Mouse (Mus musculus) kidney, embryonic 15.5 days (tissue): ENCODE results near the gene Gm17268. TPM values are rescaled to one million over a fixed set of nuclear protein-coding genes. Genes with fewer than 3 reads are reported as not detected.

Experiments used
- ATAC-seq: fragments of 200-750 bp; cut with Nextera tagmentation; replicated peaks from 2 replicates; pipeline ENCODE4 v1.8.0; 2017; ENCODE audit warnings: moderate TSS enrichment; ENCODE audit not compliant: low FRiP score
- H3K27ac ChIP-seq: fragments of 300-500 bp; sonication (generic); 2 replicates; pipeline ENCODE4 v1.5.1; 2015; ENCODE audit warnings: mild to moderate bottlenecking, inconsistent platforms
- H3K27me3 ChIP-seq: fragments of 300-500 bp; sonication (generic); 2 replicates; pipeline ENCODE4 v1.6.1; 2015; ENCODE audit warnings: inconsistent platforms
- H3K36me3 ChIP-seq: fragments of 300-500 bp; sonication (generic); 2 replicates; pipeline ENCODE4 v1.6.1; 2015; ENCODE audit warnings: inconsistent platforms
- H3K4me1 ChIP-seq: fragments of 300-500 bp; sonication (generic); 2 replicates; pipeline ENCODE4 v1.6.1; 2015; ENCODE audit warnings: inconsistent platforms
- H3K4me2 ChIP-seq: fragments of 300-500 bp; sonication (generic); 2 replicates; pipeline ENCODE4 v1.6.1; 2015; ENCODE audit warnings: moderate library complexity, mild to moderate bottlenecking, inconsistent platforms
- H3K4me3 ChIP-seq: fragments of 300-500 bp; sonication (generic); replicated peaks from 2 replicates; pipeline ENCODE4 v1.5.1; 2015; ENCODE audit warnings: mild to moderate bottlenecking, inconsistent platforms
- H3K9ac ChIP-seq: fragments of 300-500 bp; sonication (generic); 2 replicates; pipeline ENCODE4 v1.6.1; 2015; ENCODE audit warnings: mild to moderate bottlenecking, inconsistent platforms
- H3K9me3 ChIP-seq: fragments of 300-500 bp; sonication (generic); replicated peaks from 2 replicates; pipeline ENCODE4 v1.6.1; 2016; ENCODE audit warnings: inconsistent platforms
- WGBS: fragments of 180-500 bp; shearing (Covaris S2); methylation state at CpG from one replicate; pipeline ENCODE4 v1.1.7; 2015; ENCODE audit warnings: mixed read lengths; 5-methylcytosine and 5-hydroxymethylcytosine counted together
- polyA plus RNA-seq: library from polyadenylated mRNA; unstranded; fragments of >200 nt; fragmentation: Nextera tagmentation; extraction: Ambion mirVana; gene quantifications from 2 replicates; pipeline ENCODE4 v1.2.1, GENCODE M21; 2015

Gene Gm17268
- polyA plus RNA-seq, 1 experiment from 2014 or later, result not detected

- ATAC-seq, result no peak
- Histone ChIP-seq H3K27me3 (no peaks in the 10 kb centered on the region), H3K4me3 (no peak overlapping the region), H3K9ac (no peak overlapping the region), H3K36me3 (no peaks in the 10 kb centered on the region), H3K27ac (no peak overlapping the region), H3K9me3 (no peaks in the 10 kb centered on the region), H3K4me1 (no peaks in the 10 kb centered on the region), H3K4me2 (no peak overlapping the region)
- 82% methylated on average over 4 of the region's 4 CpGs for WGBS
Measured at GRCm38 (mm10) chr11:81999469-81999868, 38.9 kb downstream of the Gm17268 start.

DNA sequence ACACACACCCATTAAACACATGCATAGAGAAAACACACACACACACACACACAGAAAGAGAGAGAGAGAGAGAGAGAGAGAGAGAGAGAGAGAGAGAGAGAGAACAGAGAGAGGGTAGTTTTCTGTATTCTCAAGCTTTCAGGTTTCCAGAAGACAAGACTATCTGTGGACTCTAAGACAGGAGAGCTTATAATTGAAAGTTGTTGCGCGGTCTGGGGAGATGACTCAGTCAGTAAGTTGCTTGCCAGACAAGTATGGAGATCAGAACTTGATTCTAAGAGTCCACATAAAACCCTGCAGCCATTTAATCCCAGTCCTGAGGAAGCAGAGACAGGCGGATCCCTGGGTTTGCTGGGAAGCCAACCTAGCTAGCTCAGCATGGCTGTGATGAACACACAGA is 39.7 kb downstream of the Gm17268 start:
- Histone ChIP-seq H3K4me2 (no peak overlapping the region), H3K36me3 (no peaks in the 10 kb centered on the region), H3K4me1 (no peaks in the 10 kb centered on the region), H3K9me3 (no peaks in the 10 kb centered on the region), H3K27ac (no peak overlapping the region), H3K9ac (no peak overlapping the region), H3K4me3 (no peak overlapping the region), H3K27me3 (no peaks in the 10 kb centered on the region)
- no peak for ATAC-seq
- 86% methylated on average over 3 of the region's 3 CpGs for WGBS

GRCm38 (mm10) chr11:81997085-81997484 is 41.3 kb downstream of the Gm17268 start:
- H3K4me1 ChIP-seq, result no peaks in the 10 kb centered on the region
- no peak overlapping the region for H3K4me2 ChIP-seq
- ATAC-seq, result no peak
- H3K27me3 ChIP-seq, result no peaks in the 10 kb centered on the region
- no peaks in the 10 kb centered on the region for H3K36me3 ChIP-seq
- 86% methylated on average over 5 of the region's 5 CpGs for WGBS
- no peak overlapping the region for H3K4me3 ChIP-seq
- no peaks in the 10 kb centered on the region for H3K9me3 ChIP-seq
- no peak overlapping the region for H3K9ac ChIP-seq
- no peak overlapping the region for H3K27ac ChIP-seq

- Histone ChIP-seq H3K4me2 (no peak overlapping the region), H3K4me1 (no peaks in the 10 kb centered on the region), H3K4me3 (no peak overlapping the region), H3K9ac (no peak overlapping the region), H3K36me3 (no peaks in the 10 kb centered on the region), H3K27me3 (no peaks in the 10 kb centered on the region), H3K9me3 (no peaks in the 10 kb centered on the region), H3K27ac (no peak overlapping the region)
- WGBS, result 68% methylated on average over 10 of the region's 10 CpGs
- no peak for ATAC-seq
Measured at GRCm38 (mm10) chr11:81996172-81996841, 42.1 kb downstream of the Gm17268 start.

DNA sequence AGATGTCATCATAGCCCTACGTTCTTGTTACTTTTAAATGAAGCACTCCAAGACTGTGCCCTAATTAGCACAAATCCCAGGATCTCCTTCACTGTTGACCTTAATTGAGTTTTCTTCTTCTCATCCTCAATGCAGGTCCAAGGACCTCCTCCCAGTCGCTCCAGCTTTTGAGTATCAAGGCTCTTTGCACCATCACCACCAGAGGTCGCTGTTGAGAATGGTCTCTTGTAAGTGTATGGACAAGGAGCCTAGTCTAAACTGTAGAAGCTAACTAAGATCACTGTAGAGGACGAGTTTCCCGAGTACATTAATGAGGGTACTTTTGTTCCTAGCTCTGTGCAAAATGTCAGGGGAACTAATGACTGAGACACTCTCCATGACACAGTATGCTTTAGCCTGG is 55.2 kb downstream of the Gm17268 start:
- H3K36me3 ChIP-seq, result no peaks in the 10 kb centered on the region
- no peaks in the 10 kb centered on the region for H3K9me3 ChIP-seq
- no peak overlapping the region for H3K9ac ChIP-seq
- WGBS, result 45% methylated on average over 5 of the region's 5 CpGs
- peaks cover 11% of the 10 kb centered on the region for H3K4me1 ChIP-seq
- no peaks in the 10 kb centered on the region for H3K27me3 ChIP-seq
- ATAC-seq, result no peak
- H3K4me3 ChIP-seq, result no peak overlapping the region
- H3K4me2 ChIP-seq, result no peak overlapping the region
- H3K27ac ChIP-seq, result no peak overlapping the region

- 3% methylated on average over 11 of the region's 11 CpGs for WGBS
- H3K36me3 ChIP-seq, result no peaks in the 10 kb centered on the region
Measured at GRCm38 (mm10) chr11:81982191-81982590, 56.2 kb downstream of the Gm17268 start.

More at GRCm38 (mm10) chr11:81982191-81982590, 56.2 kb downstream of the Gm17268 start:
- ATAC-seq, result 0 out of 2 replicates have a peak, but pooled peaks have one; percentile 46
- Histone ChIP-seq H3K9ac (no peak overlapping the region), H3K4me2 (no peak overlapping the region), H3K4me3 (no peak overlapping the region), H3K4me1 (peaks cover 11% of the 10 kb centered on the region), H3K27me3 (no peaks in the 10 kb centered on the region), H3K27ac (no peak overlapping the region), H3K9me3 (no peaks in the 10 kb centered on the region)

Other genes starting within 250 kb of the Gm17268 start
- gene 5530401A14Rik, start 177.9 kb downstream of the Gm17268 start, polyA plus RNA-seq, result 0.04 TPM in 1 of 2 replicates, not detected in the other
- gene Asic2, start 70.1 kb downstream of the Gm17268 start, polyA plus RNA-seq, result 3.5 and 3.7 TPM in 2 replicates
- gene Ccl2, start 3.0 kb downstream of the Gm17268 start, polyA plus RNA-seq, result 1.6 TPM in 2 replicates
- gene Ccl7, start 7.2 kb upstream of the Gm17268 start, polyA plus RNA-seq, result 0.93 TPM in 2 replicates
- gene Ccl11, start 19.3 kb upstream of the Gm17268 start, polyA plus RNA-seq, result 11.9 and 12.4 TPM in 2 replicates
- 2.4 and 2.8 TPM in 2 replicates for gene Ccl12, start 63.3 kb upstream of the Gm17268 start, polyA plus RNA-seq
- not detected in 2 replicates for gene Ccl8, start 76.6 kb upstream of the Gm17268 start, polyA plus RNA-seq